Mouse (Mus musculus): ENCODE results near the gene Commd6. TPM values are rescaled to one million over a fixed set of nuclear protein-coding genes. Genes with fewer than 3 reads are reported as not detected.

The Commd6 gene
- 10 to 100 TPM; 34.6 to 35.5 TPM for total RNA-seq (2021)
- long read RNA-seq, experiment 1, partial matches to known transcripts, result 0 of 3 reads
- long read RNA-seq, experiment 1, other reads (novel, unspliced or antisense), result 0 of 3 reads
- long read RNA-seq, experiment 2, partial matches to known transcripts, result 0 of 3 reads
- long read RNA-seq, experiment 2, other reads (novel, unspliced or antisense), result 1 of 3 reads

- peak; percentile 94 to 96 for DNase-seq
Observed at GRCm38 (mm10) chr14:101640153-101640843, at the start of gene Commd6. Gene Commd6, minus strand, starts transcription at chr14:101640686.

DNA sequence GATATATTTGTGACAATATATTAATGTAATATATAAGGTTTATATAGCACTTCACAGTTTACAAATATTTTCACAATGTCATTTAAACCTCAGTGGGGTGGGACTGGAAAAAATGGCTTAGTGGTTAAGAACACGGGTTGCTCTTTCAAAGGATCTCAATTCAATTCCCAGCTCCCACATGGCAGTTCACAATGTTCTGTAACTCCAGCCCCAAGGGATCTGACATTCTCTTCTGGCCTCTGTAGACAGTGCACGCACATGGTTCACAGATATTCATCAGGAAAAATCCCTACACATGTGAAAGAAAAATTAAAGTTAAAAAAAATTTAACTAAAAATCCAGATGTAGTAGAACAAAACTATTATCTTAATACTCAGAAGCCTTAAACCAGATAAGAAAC, 47.9 kb upstream of the Commd6 start:
- peak; percentile 28 to 59 for DNase-seq

DNA sequence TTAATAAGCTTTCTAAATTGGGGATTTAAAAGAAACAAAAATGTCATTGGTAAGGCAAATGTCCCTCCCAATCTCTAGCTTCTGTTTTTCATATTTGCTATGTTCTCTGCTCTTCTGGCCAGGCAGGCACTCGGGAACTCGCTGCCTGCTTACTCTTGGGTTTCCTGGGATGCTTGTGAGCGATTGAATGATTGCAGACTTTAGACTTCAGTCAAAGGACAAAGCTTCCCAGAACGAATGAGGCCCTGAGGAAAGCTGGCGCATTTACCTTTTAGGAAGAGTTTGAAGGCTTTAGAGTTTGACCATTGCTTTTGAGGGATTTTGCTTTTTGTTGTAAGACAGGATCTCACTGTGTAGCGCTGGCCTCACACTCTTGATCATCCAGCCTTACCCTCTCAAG, 47.2 kb upstream of the Commd6 start:
- no peak for DNase-seq

DNA sequence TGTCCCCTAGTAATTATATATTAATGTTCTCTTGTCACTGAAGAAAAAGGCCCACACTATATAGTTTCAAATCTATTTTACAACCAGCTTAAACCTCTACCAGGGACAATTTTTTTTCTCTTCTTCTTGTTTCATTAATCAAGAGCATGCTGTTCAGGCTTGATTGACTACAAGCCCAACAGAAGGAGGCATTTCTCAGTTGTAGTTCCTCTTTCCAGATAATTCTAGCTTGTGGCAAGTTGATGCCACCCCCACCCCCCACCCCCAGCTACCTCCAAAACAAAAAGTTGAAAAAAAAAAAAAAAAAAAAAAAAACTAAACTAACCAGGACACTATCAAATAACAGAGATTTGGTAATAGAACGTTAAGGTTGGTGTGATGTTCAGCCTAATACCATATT, 31.7 kb upstream of the Commd6 start:
- no peak for DNase-seq

DNA sequence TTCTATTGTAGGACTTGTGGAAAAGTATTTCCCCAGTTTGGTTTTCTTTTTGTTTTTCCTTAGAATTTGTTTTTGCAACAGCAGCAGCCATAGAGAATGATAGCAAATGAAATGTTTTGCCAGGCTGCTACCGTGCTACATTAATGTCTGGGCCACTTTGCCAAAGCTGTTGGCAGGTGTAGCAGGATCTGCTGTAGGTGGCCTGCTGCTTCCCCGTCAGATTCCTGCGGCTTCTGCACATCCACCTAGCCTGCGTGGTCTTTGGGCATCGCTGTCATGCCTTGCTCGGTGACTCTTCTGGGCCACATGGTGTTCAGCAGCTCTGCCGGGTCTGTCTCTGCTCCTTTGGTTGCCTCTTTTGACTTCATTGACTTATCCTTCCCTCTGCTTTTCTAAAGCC, 28.1 kb upstream of the Commd6 start:
- DNase-seq, result no peak

DNA sequence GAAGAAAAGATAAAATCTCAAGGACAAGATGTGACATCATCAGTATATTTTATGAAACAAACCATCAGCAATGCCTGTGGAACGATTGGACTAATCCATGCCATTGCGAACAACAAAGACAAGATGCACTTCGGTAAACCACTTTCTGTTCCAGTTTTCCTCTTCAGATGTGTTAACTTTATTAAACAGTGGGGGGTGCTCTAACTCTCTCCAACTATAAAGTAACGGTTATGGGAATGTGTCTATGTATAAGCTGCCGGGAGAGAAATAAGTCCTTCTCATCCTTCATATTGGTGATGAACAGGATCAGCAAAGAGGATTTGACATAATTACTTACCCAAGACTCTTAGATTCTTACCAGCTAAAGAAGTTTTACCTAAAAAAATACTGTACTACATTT, 26.1 kb upstream of the Commd6 start:
- DNase-seq, result no peak

GRCm38 (mm10) chr14:101666056-101666455, 25.6 kb upstream of the Commd6 start:
- no peak for DNase-seq

- no peak for DNase-seq
Observed at GRCm38 (mm10) chr14:101664274-101664673, 23.8 kb upstream of the Commd6 start.

GRCm38 (mm10) chr14:101661654-101662412, 21.3 kb upstream of the Commd6 start:
- DNase-seq, result no peak

GRCm38 (mm10) chr14:101656307-101656706, 15.8 kb upstream of the Commd6 start:
- no peak for DNase-seq

DNA sequence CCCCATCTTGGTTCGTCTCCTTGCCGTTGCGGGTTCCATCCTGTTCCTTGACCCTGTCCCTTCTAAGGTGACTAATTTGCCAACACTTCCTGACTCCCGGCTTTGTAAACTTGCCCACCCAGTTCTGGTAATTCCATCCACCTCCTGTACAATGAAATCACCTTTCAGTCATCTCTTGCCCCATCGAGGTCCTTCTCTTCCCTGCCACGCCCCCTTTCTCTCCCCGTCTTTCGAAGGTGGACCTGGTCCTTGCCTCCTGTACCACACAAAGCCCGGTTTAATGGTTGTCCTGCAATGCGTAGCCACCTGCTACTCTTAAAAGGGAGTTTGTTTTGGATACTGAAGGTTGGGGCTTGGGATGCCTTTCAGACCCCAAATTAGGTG, 14.0 kb upstream of the Commd6 start:
- DNase-seq, result no peak

GRCm38 (mm10) chr14:101653581-101654525, 13.4 kb upstream of the Commd6 start, which contains the start of gene Uchl3:
Gene Uchl3, plus strand, starts transcription at chr14:101653967.
- DNase-seq, result peak; percentile 95 to 100

- DNase-seq, result peak; percentile 17 to 41
Observed at GRCm38 (mm10) chr14:101652571-101652970, 12.1 kb upstream of the Commd6 start.

DNA sequence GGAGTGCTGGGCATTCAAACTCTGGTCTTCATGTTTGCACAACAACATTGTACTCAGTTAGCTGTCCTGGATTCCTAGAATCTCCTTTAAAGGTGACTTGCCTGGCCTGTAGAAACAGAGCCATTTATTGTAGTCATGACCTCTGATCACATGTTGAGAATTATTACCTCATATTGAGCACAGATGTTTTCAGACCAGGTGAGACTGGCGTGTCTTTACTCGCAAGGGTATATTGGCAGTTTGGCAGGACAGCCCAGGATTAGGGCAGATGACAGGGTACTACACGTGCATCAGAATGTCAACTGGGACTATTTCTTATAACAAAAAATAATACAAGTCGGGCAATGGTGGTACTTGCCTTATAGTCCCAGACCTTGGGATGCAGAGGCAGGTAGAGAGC, 10.1 kb upstream of the Commd6 start:
- DNase-seq, result no peak

DNA sequence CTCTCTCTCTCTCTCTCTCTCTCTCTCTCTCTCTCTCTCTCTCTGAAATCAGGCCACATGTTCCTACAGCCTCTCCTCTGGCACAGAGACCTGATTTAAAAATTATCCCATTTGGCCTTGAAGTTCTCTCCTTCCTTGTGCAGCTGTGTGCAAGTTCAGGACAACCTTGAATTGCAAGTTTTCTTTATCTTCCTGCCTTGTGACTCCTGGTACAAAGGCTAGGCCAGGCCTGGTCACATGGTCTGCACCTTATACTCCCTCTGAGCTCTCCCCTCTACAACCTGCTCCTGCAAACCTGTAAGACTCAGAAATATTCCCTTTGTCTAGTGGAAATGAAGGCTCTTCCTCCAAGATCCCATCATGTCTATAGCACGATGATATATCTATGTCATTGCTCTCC, 4.5 kb upstream of the Commd6 start:
- no peak for DNase-seq

DNA sequence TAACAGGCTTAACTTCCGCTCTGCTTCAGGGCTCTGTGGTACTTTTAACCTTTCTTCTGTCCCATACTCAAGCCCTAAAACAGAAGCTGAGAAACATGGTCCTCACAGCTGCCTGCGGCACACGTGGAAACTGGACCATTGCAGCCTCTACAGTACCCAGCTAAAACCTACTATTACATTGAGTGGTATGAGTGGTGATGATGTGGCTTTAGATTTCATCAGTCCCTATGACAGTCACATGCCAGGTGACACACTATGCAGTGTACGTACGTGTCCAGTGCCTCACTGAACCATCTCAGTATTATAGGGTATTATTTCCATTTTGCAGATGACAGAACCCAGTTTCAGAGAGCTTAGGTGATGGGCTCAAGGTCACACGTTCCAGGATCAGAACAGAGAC, 3.1 kb downstream of the Commd6 start:
- no peak for DNase-seq

DNA sequence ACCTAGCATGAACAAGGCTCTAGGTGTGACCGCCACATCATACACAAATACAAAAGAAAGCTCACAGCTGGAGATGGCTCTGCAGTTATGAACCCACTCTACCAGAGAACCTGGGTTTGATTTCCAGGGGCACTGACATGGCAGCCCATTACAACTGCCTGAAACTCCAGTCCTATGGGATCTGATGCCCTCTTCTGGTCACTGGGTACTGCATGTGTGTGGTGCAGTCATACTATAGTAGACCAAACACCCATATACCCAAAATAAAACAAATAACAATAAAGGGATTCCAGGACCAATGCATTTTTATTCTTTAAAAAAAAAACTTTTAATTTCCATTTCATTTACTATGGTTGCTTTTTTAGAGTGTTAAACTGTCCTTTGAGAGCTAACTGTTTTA, 4.7 kb downstream of the Commd6 start:
- no peak for DNase-seq

DNA sequence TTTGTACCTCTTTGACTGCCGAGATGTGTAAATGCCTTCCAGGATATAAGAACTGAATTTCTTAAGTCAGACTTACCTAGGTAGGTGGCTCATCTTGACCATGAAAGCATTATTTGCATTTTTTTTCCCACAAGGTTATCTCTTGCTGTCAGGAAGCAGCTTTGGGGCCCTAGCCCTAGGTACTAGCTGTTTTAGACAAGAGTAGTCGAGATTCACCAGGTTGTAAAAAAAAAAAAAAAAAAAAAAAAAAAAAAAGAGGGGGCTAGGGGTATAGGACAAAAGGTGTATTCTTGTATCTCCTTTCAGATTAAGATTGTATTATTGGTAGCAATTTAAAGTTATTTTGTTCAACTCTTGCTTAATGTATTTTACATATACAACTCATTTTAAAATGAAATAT, 9.9 kb downstream of the Commd6 start:
- no peak for DNase-seq

DNA sequence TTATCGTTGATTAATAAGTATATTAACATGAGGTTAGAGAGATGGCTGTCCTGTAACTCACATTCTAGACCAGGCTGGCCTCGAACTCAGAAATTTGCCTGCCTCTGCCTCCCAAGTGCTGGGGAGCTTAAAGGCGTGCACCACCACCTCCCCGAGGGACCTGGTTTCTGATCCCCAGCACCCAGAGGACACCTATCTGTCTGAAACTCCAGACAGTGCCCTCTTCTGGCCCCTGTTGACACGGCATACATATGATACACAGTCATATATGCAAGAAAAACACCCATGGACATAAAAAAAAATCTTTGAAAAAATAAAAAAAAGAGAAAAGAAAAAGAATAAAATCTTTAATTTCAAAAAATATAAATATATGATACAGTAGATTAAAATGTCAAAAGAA, 22.8 kb downstream of the Commd6 start:
- DNase-seq, result no peak

DNA sequence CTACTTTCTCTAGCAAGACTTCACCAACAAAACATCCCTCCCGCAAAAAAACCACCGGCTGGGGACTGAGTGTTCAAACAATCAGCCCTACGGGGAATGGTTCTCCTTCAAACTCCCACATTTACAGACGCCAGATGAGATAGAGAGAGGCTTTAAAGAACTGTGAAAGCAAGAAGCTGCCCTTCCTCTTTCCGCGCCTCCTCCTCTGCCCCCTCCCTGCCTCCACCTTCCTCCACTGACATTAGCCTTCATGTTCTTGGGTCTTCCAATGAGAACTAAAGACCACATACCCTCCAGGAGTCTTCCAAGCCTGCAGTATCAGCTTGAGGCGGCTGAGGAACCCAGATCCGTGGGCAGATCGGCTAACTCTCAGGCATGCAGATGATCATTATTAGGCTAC, 24.3 kb downstream of the Commd6 start:
- DNase-seq, result no peak

- no peak for DNase-seq
Observed at GRCm38 (mm10) chr14:101613206-101613605, 27.3 kb downstream of the Commd6 start.

DNA sequence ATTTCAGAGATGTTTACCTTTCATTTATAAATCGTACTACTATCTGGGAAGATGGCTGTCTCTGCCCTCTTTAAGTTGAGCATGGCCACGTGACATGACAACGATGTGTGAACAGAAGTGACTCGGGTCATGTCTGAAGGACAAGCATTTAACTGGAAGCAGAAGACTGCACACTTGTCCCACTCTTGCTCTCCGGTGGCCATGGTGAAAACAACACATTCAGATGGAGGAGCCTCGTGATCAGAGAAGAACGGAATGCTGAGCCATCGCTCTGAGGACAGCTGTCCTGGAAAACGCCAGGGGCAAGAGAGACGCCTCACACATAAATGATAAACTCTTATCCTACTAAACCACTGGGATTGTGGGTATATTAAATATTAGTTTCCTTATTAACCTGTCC, 29.8 kb downstream of the Commd6 start:
- DNase-seq, result no peak
